Mouse (Mus musculus) heart, embryonic 10.5 days (tissue): ENCODE results near the gene Eif4e. TPM values are rescaled to one million over a fixed set of nuclear protein-coding genes. Genes with fewer than 3 reads are reported as not detected.

Experiments
- DNase-seq: peaks from one replicate; pipeline ENCODE4 v3.0.0-alpha.2; 2017; ENCODE audit warnings: low spot score
- H3K27ac ChIP-seq: fragments of 300-500 bp; sonication (generic); 2 replicates; pipeline ENCODE4 v1.5.1; 2016; ENCODE audit warnings: mild to moderate bottlenecking
- H3K27me3 ChIP-seq: fragments of 300-500 bp; sonication (generic); 2 replicates; pipeline ENCODE4 v1.6.1; 2016; ENCODE audit warnings: mild to moderate bottlenecking; ENCODE audit not compliant: poor library complexity, insufficient read depth, severe bottlenecking
- H3K36me3 ChIP-seq: fragments of 300-500 bp; sonication (generic); 2 replicates; pipeline ENCODE4 v1.6.1; 2016; ENCODE audit warnings: mild to moderate bottlenecking, moderate library complexity
- H3K4me1 ChIP-seq: fragments of 300-500 bp; sonication (generic); 2 replicates; pipeline ENCODE4 v1.6.1; 2016; ENCODE audit warnings: mild to moderate bottlenecking
- H3K4me3 ChIP-seq: fragments of 300-500 bp; sonication (generic); 2 replicates; pipeline ENCODE4 v1.5.1; 2016; ENCODE audit warnings: mild to moderate bottlenecking, moderate library complexity
- H3K9me3 ChIP-seq: fragments of 300-500 bp; sonication (generic); 2 replicates; pipeline ENCODE4 v1.6.1; 2016; ENCODE audit warnings: mild to moderate bottlenecking, moderate library complexity
- WGBS: fragments of 180-500 bp; shearing (Covaris S2); methylation state at CpG from one replicate; pipeline ENCODE4 v1.1.7; 2016; 5-methylcytosine and 5-hydroxymethylcytosine counted together
- polyA plus RNA-seq: library from polyadenylated mRNA; unstranded; fragments of >200 nt; fragmentation: Nextera tagmentation; extraction: Ambion mirVana; gene quantifications from 2 replicates; pipeline ENCODE4 v1.2.1, GENCODE M21; 2016

Gene Eif4e
- 368 and 419 TPM in 2 replicates for polyA plus RNA-seq

- Histone ChIP-seq H3K36me3 (no peaks in the 10 kb centered on the region), H3K9me3 (no peaks in the 10 kb centered on the region), H3K4me3 (peak within 1 kb of the TSS; percentile 99), H3K27me3 (no peaks in the 10 kb centered on the region), H3K27ac (peak within 1 kb of the TSS; percentile 100), H3K4me1 (peaks cover 30% of the 10 kb centered on the region)
- WGBS, result 1% methylated on average over 39 of the region's 39 CpGs
- peak; percentile 84 for DNase-seq
These were observed at the start of gene Eif4e for GRCm38 (mm10) chr3:138526073-138526915. Eif4e (plus strand) TSS chr3:138526179.

- WGBS, result 88% methylated on average over 8 of the region's 8 CpGs
- no peaks in the 10 kb centered on the region; the same call in 1 of the 2 replicates for H3K4me1 ChIP-seq
- H3K27ac ChIP-seq, result no peak overlapping the region
- H3K4me3 ChIP-seq, result no peak overlapping the region
- peaks cover 44% of the 10 kb centered on the region for H3K36me3 ChIP-seq
- no peak for DNase-seq
- H3K9me3 ChIP-seq, result no peaks in the 10 kb centered on the region
- H3K27me3 ChIP-seq, result no peaks in the 10 kb centered on the region
These were observed 46.5 kb upstream of the Eif4e start for GRCm38 (mm10) chr3:138479489-138479888.

DNA sequence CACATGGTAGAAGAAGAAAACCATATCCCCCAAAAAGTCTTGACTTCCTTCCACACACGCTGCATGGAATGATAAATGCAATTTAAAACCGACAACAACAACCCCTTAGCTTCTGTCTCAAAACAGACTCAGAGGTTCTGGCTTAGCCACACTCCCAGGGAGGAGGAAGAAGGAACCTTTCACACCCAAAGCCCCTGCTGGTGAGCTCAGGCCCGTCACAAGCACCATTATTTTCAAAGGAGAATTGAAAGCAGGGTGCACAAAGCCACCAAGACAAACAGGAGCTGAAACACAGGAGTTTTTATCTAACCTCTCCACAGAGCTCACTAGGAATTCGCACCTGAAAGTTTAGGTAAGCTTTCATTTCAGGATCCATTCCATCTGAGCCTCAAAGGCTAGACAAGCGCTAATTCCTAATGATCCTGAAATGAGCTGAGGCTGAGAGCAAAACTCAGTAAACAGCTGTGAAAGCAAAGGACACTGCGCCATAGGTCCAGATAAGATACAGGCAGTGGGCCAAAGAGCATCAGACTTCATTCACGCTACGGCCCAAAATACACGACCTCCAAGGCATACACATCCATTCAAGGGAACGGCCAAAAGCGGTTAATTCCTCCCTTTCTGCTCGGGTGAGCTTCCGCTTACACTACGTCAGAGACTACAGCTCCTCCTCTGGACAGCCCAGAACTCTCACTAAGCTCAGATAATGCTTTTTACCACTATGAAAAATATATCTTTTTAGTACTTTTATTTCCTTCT, 44.3 kb upstream of the Eif4e start:
- 59% methylated on average over 14 of the region's 14 CpGs for WGBS
- Histone ChIP-seq H3K27me3 (no peaks in the 10 kb centered on the region), H3K36me3 (peaks cover 55% of the 10 kb centered on the region)

GRCm38 (mm10) chr3:138483240-138483639, 42.7 kb upstream of the Eif4e start:
- Histone ChIP-seq H3K27ac (no peak overlapping the region), H3K4me1 (peaks cover 12% of the 10 kb centered on the region; the same call in 1 of the 2 replicates), H3K27me3 (no peaks in the 10 kb centered on the region), H3K9me3 (no peaks in the 10 kb centered on the region), H3K4me3 (no peak overlapping the region), H3K36me3 (peaks cover 54% of the 10 kb centered on the region)
- no peak for DNase-seq
- 92% methylated on average over 2 of the region's 2 CpGs for WGBS

More for the DNA sequence above, 44.3 kb upstream of the Eif4e start:
- Histone ChIP-seq H3K9me3 (no peaks in the 10 kb centered on the region), H3K27ac (no peak overlapping the region), H3K4me3 (no peak overlapping the region), H3K4me1 (no peaks in the 10 kb centered on the region; the same call in 1 of the 2 replicates)
- DNase-seq, result no peak

- peak overlapping the region; percentile 93 for H3K27ac ChIP-seq
- peaks cover 23% of the 10 kb centered on the region for H3K36me3 ChIP-seq
- H3K4me3 ChIP-seq, result peak overlapping the region; percentile 96
- WGBS, result under 1% methylated on average over 59 of the region's 61 CpGs
- H3K9me3 ChIP-seq, result no peaks in the 10 kb centered on the region
- H3K27me3 ChIP-seq, result no peaks in the 10 kb centered on the region
- H3K4me1 ChIP-seq, result peaks cover 17% of the 10 kb centered on the region; the same call in 1 of the 2 replicates
- no peak for DNase-seq
These were observed 37.2 kb upstream of the Eif4e start for GRCm38 (mm10) chr3:138488584-138489326.

DNA sequence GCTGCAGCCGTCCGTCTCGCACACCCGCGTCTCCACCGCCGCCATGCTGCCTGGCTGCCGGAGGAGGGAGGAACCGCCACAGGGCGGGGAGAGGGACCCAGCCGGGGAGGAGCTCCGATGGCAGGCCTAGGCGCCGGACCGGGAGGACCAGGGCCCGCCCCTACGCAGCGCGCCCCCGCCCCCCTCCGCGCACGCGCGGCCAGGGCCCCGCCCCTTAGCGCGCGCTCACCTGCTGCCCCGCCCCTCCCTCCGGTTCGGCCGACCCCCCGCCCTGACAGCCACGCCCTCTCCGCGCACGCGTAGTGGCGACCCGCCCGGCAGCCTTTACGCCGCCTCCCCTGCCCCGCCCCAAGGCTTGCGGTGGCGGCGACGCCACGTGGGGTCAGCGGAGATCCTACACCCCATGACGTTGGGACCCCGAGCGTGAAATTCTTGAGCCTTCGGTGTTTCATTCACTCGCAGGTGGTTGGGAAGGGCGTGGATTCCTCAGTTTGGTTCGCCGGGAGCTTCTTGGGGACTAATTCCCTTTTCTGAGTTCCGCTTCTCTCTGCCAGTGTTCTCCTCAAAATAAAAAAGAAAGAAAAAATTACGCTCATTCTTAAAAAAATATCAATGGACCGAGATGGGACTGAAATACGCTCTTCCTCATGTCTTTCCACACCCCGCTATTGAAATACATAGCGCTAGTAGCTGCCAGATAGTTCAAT, 36.5 kb upstream of the Eif4e start, which contains the start of gene Metap1:
Gene Metap1 (minus strand): TSS at position 189 of the 707 bp plus-strand sequence.
- H3K4me1 ChIP-seq, result peaks cover 17% of the 10 kb centered on the region; the same call in 1 of the 2 replicates
- H3K27me3 ChIP-seq, result no peaks in the 10 kb centered on the region
- no peaks in the 10 kb centered on the region for H3K9me3 ChIP-seq
- peak within 1 kb of the TSS; percentile 96 for H3K4me3 ChIP-seq
- H3K36me3 ChIP-seq, result peaks cover 17% of the 10 kb centered on the region
- under 1% methylated on average over 65 of the region's 65 CpGs for WGBS
- peak; percentile 98 for DNase-seq
- peak within 1 kb of the TSS; percentile 93 for H3K27ac ChIP-seq

GRCm38 (mm10) chr3:138490034-138490337, 36.0 kb upstream of the Eif4e start:
- peaks cover 12% of the 10 kb centered on the region for H3K36me3 ChIP-seq
- DNase-seq, result no peak
- peak overlapping the region; percentile 96 for H3K4me3 ChIP-seq
- no peaks in the 10 kb centered on the region for H3K9me3 ChIP-seq
- H3K27me3 ChIP-seq, result no peaks in the 10 kb centered on the region
- peak overlapping the region; percentile 93 for H3K27ac ChIP-seq
- H3K4me1 ChIP-seq, result peaks cover 17% of the 10 kb centered on the region; the same call in 1 of the 2 replicates
- WGBS, result 24% methylated on average over 6 of the region's 6 CpGs

GRCm38 (mm10) chr3:138493668-138494067, 32.3 kb upstream of the Eif4e start:
- H3K4me1 ChIP-seq, result 0 out of 2 replicates have a peak, but pooled peaks cover 3% of the 10 kb centered on the region
- no peaks in the 10 kb centered on the region for H3K27me3 ChIP-seq
- no peak overlapping the region for H3K4me3 ChIP-seq
- H3K36me3 ChIP-seq, result no peaks in the 10 kb centered on the region
- H3K9me3 ChIP-seq, result no peaks in the 10 kb centered on the region
- DNase-seq, result no peak
- WGBS, result 83% methylated on average over 3 of the region's 3 CpGs
- H3K27ac ChIP-seq, result no peak overlapping the region

DNA sequence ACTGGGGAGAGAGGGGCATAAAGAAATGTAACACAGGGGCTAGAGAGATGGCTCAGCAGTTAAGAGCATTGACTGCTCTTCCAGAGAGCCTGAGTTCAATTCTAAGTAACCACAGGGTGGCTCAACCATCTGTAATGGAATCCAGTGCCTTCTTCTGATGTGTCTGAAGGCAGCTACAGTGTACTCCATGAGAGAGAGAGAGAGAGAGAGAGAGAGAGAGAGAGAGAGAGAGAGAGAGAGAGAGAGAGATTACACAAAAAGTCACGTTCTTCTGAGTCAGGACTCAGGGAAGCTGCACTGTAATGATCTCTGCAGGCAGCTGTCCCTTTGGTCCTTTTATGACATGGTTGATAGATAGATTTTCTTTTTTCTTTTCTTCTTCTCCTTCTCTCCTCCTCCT, 31.4 kb upstream of the Eif4e start:
- Histone ChIP-seq H3K36me3 (no peaks in the 10 kb centered on the region), H3K9me3 (no peaks in the 10 kb centered on the region), H3K4me1 (no peaks in the 10 kb centered on the region), H3K27ac (no peak overlapping the region), H3K4me3 (no peak overlapping the region), H3K27me3 (0 out of 2 replicates have a peak, but pooled peaks cover 3% of the 10 kb centered on the region)
- WGBS, result 56% methylated on average over 1 of the region's 1 CpGs
- DNase-seq, result no peak

DNA sequence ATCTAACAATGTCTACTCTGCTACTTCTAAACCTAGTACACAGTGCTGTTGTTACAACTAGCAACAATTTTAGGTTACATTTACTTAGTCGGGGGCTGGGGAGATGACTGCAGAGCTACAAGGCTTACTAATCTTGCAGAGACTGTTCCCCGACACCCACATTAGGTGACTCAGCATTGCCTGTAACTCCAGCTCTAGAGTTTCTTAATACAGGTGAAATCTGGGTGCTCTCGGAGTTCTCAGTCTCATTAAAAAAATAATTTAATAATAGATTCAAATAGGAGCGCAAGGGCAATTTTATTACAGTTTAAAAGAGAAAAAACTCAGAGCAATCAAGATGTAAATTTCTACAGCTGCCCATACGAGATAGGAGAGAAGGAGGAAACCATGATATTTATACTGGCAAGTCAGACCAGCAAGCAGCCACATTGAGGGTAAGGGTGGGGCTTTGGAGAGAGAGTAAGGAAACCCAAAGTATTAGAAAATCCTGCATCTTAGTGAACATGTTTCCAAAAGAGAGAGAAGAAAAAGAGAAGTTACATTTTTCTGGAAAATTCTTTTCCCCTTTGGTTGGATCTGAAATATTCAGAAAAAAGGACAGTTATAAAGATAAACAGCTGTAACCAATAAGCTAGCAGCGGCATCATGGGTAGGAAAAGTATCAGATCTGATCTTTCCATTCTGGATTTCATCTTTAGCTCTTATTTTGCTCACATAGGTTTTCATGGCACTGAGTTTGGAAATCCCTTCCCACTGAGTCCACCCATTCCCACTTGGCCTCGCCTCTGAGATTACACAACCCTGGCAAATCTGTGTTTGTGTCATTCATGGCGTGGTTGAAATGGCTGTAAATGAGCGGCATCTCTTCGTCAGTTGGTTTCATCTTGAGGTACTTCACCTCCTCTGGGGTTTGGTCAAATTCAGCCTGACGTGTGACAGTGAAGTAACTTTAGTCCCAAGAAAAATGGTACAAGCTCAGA, 30.5 kb upstream of the Eif4e start:
- Histone ChIP-seq H3K4me1 (no peaks in the 10 kb centered on the region), H3K27ac (no peak overlapping the region), H3K9me3 (no peaks in the 10 kb centered on the region), H3K36me3 (no peaks in the 10 kb centered on the region), H3K4me3 (no peak overlapping the region), H3K27me3 (0 out of 2 replicates have a peak, but pooled peaks cover 3% of the 10 kb centered on the region)
- DNase-seq, result no peak
- WGBS, result 80% methylated on average over 11 of the region's 11 CpGs

GRCm38 (mm10) chr3:138498731-138499130, 27.2 kb upstream of the Eif4e start:
- no peak for DNase-seq
- WGBS, result 68% methylated on average over 4 of the region's 4 CpGs
- 0 out of 2 replicates have a peak, but pooled peaks cover 3% of the 10 kb centered on the region for H3K27me3 ChIP-seq
- no peak overlapping the region for H3K27ac ChIP-seq
- H3K4me3 ChIP-seq, result no peak overlapping the region
- no peaks in the 10 kb centered on the region for H3K36me3 ChIP-seq
- peaks cover 2% of the 10 kb centered on the region; the same call in 1 of the 2 replicates for H3K4me1 ChIP-seq
- no peaks in the 10 kb centered on the region for H3K9me3 ChIP-seq
